Mouse (Mus musculus) testis, adult 2 months (tissue): ENCODE results near the gene Mpv17l2.

ENCODE experiments used
- CTCF ChIP-seq: fragments of 200-500 bp; IDR thresholded peaks from 2 replicates; pipeline ENCODE4 v1.5.1; 2012; ENCODE audit warnings: low read depth, mild to moderate bottlenecking, inconsistent platforms, low read length, moderate library complexity; ENCODE audit not compliant: control insufficient read depth, insufficient read depth, insufficient replicate concordance
- POLR2A ChIP-seq: fragments of 200-500 bp; IDR thresholded peaks from 2 replicates; pipeline ENCODE4 v1.6.1; 2012; ENCODE audit warnings: low read depth, mild to moderate bottlenecking, inconsistent platforms, low read length, moderate library complexity; ENCODE audit not compliant: control insufficient read depth

DNA sequence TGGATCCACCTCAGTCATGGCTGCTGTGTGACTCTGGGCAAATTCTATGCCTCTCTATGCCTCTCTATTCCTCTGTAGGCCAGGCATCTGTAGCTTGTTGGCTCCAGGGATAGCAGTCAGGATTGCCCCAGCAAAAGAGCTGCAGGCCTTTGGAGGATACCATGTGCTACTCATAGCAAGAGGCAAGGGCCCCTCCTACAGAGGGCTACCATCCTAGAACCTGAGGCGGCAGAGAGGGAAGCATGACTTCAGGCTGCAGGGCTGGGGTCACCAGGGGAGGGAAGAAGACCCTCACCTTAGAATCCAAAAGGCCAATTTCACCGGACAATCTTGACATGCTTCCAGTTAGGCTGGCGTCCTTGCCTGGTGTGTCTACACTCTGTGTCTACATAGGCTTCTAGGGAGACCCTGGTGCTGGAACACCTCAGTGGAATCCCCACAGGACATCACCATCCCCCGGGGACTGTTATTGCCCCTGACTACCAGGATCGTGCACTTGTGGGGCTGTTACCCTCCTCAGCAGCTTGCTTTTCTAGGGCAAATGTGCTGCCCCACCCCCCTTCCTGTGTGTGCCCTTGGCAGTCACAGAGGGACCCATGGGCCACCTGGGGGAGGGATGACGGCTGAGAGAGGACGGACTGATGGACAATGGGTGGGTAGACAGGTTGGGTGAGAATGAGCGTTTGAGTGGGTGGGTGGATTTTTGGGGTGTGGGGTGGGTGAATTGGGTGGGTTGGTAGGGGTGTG lies 48.4 kb upstream of the Mpv17l2 start:
- no peak for TF ChIP-seq CTCF
- TF ChIP-seq POLR2A = no peak
